Mouse (Mus musculus) midbrain, embryonic 14.5 days (tissue): ENCODE data around the gene Mrpl48. TPM values are rescaled to one million over a fixed set of nuclear protein-coding genes. Genes with fewer than 3 reads are reported as not detected.

Experiments used
- ATAC-seq: fragments of 200-750 bp; cut with Nextera tagmentation; 2 replicates; pipeline ENCODE4 v1.8.0; 2017; ENCODE audit warnings: moderate number of reproducible peaks, moderate library complexity; ENCODE audit not compliant: low FRiP score, low TSS enrichment
- DNase-seq: peaks from one replicate; pipeline ENCODE4 v3.0.0-alpha.2; 2015
- H3K27ac ChIP-seq: fragments of 300-500 bp; sonication (generic); replicated peaks from 2 replicates; pipeline ENCODE4 v1.5.1; 2014; ENCODE audit warnings: mild to moderate bottlenecking, low read depth, low read length, moderate library complexity
- H3K27me3 ChIP-seq: fragments of 300-500 bp; sonication (generic); 2 replicates; pipeline ENCODE4 v1.6.1; 2014; ENCODE audit warnings: low read length, control low read depth, mixed read lengths; ENCODE audit not compliant: control insufficient read depth, insufficient read depth
- H3K36me3 ChIP-seq: fragments of 300-500 bp; sonication (generic); 2 replicates; pipeline ENCODE4 v1.6.1; 2014; ENCODE audit warnings: low read length, control low read depth; ENCODE audit not compliant: control insufficient read depth, insufficient read depth
- H3K4me1 ChIP-seq: fragments of 300-500 bp; sonication (generic); 2 replicates; pipeline ENCODE4 v1.6.1; 2014; ENCODE audit warnings: mild to moderate bottlenecking, antibody characterized with exemption, low read length, control low read depth; ENCODE audit not compliant: control insufficient read depth, insufficient read depth
- H3K4me2 ChIP-seq: fragments of 300-500 bp; sonication (generic); 2 replicates; pipeline ENCODE4 v1.6.1; 2014; ENCODE audit warnings: mild to moderate bottlenecking, low read length, moderate library complexity
- H3K4me3 ChIP-seq: fragments of 300-500 bp; sonication (generic); replicated peaks from 2 replicates; pipeline ENCODE4 v1.5.1; 2014; ENCODE audit warnings: low read depth, low read length
- H3K9ac ChIP-seq: fragments of 300-500 bp; sonication (generic); replicated peaks from 2 replicates; pipeline ENCODE4 v1.6.1; 2014; ENCODE audit warnings: mild to moderate bottlenecking, low read length, moderate library complexity
- H3K9me3 ChIP-seq: fragments of 300-500 bp; sonication (generic); 2 replicates; pipeline ENCODE4 v1.6.1; 2016; ENCODE audit warnings: low read length, control low read depth, mixed read lengths; ENCODE audit not compliant: control insufficient read depth
- WGBS: fragments of 180-500 bp; shearing (Covaris S2); extraction: QIAGEN DNeasy Blood & Tissue Kit; methylation state at CpG from one replicate; pipeline ENCODE4 v1.1.7; 2014; 5-methylcytosine and 5-hydroxymethylcytosine counted together
- polyA plus RNA-seq: library from polyadenylated mRNA; unstranded; fragments of >200 nt; fragmentation: Nextera tagmentation; extraction: Ambion mirVana; gene quantifications from 2 replicates; pipeline ENCODE4 v1.2.1, GENCODE M21; 2014

Gene Mrpl48
- polyA plus RNA-seq, 1 experiment from 2014 or later, result 91.3 TPM

DNA sequence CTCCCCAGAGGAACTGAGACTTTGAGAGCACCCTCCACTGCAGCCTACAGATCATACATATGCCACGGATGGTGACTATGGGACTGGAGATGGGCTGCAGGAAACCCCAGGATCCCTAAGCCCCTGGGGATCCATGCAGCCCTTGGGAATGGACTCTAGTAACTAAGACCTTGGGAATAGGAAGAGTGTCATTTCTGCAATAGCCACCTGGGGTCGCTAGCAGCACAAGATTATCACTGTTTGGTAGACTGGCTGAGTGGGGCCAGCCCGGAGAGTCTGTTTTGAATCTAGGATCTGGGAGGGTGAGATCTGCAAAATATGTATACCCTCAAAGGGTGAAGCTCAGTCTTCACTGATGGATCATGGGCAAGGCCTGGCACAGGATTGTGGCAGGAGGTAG, 37.0 kb upstream of the Mrpl48 start:
- no peaks in the 10 kb centered on the region for H3K4me1 ChIP-seq
- ATAC-seq, result no peak
- H3K36me3 ChIP-seq, result peaks cover 9% of the 10 kb centered on the region; the same call in 1 of the 2 replicates
- no peak overlapping the region for H3K9ac ChIP-seq
- H3K4me2 ChIP-seq, result no peak overlapping the region
- 40% methylated on average over 3 of the region's 3 CpGs for WGBS
- H3K4me3 ChIP-seq, result no peak overlapping the region
- peak; percentile 75 for DNase-seq
- no peaks in the 10 kb centered on the region for H3K9me3 ChIP-seq
- H3K27ac ChIP-seq, result no peak overlapping the region
- no peaks in the 10 kb centered on the region for H3K27me3 ChIP-seq

DNA sequence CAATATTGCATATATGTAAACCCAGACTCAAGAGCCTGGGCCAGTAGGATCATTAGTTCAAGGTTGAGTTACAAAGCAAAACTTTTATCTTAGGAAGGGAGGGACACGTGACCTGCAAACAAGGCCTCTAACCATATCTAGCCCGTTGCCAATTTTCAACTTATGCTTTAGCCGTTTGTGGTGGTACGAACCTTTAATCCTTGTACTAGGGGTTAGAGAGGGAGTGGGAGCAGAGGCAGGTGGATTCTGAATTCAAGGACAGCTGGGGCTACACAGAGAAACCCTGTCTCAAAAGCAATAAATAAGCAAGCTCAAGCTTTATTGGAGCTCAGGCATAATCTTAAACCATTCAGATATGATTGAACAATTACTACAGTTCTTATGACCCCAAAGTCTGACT, 34.3 kb upstream of the Mrpl48 start:
- 91% methylated on average over 4 of the region's 4 CpGs for whole genome bisulfite sequencing
- no peak for DNase-seq

DNA sequence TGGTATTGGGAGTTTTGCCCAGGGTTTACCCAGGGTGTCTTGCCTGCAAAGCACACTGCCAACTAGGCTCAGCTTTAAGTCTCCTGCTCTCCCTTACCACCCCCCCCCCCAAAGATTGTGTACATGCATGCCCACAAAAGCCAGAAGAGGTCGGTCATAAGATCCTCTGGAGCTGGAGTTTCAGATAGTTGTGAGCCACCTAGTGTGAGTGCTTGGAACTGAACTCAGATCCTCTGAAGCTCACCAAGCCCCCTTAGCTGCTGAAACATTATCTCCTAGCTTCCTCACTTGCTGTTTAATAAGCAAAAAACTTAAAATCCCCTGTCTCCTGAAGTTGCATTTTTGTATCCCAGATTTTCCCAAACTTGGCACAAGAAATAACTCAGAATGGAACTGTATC, 29.6 kb upstream of the Mrpl48 start:
- Histone ChIP-seq H3K27ac (no peak overlapping the region), H3K4me3 (no peak overlapping the region), H3K27me3 (no peaks in the 10 kb centered on the region), H3K9ac (no peak overlapping the region), H3K4me1 (no peaks in the 10 kb centered on the region), H3K36me3 (peaks cover 34% of the 10 kb centered on the region), H3K4me2 (no peak overlapping the region), H3K9me3 (no peaks in the 10 kb centered on the region)
- ATAC-seq (no peak), DNase-seq (peak; percentile 70)
- 0% methylated on average over 1 of the region's 1 CpGs for WGBS

More for the DNA sequence above, 34.3 kb upstream of the Mrpl48 start:
- no peak for ATAC-seq
- no peaks in the 10 kb centered on the region for H3K4me1 ChIP-seq
- H3K9me3 ChIP-seq, result no peaks in the 10 kb centered on the region
- no peak overlapping the region for H3K4me2 ChIP-seq
- H3K27me3 ChIP-seq, result no peaks in the 10 kb centered on the region
- no peak overlapping the region for H3K27ac ChIP-seq
- H3K9ac ChIP-seq, result no peak overlapping the region
- H3K36me3 ChIP-seq, result peaks cover 13% of the 10 kb centered on the region
- no peak overlapping the region for H3K4me3 ChIP-seq

DNA sequence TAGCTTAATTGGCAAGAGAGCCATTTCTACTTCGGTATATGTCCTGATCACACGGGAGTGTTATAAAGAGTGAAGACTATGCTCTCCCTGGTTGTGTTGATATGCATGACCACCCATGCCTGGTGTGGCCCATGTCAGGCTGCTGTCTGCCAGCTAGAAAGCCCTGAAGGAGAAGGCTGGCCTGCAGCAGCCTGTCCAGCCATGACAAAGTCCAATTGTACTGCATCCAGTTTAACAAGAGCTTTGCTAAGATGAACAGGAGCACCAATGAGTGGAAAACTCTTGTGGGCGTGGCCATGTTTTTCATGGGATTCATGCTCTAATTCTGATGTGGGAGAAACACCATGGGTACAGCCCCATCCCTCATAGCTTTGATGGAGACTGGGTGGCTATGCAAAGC, 16.4 kb upstream of the Mrpl48 start:
- Histone ChIP-seq H3K9me3 (no peaks in the 10 kb centered on the region), H3K4me3 (no peak overlapping the region), H3K36me3 (peaks cover 7% of the 10 kb centered on the region), H3K27ac (no peak overlapping the region), H3K4me1 (peaks cover 3% of the 10 kb centered on the region; the same call in 1 of the 2 replicates), H3K4me2 (no peak overlapping the region), H3K9ac (no peak overlapping the region), H3K27me3 (no peaks in the 10 kb centered on the region)
- DNase-seq, result no peak
- WGBS, result 55% methylated on average over 3 of the region's 3 CpGs
- no peak for ATAC-seq

DNA sequence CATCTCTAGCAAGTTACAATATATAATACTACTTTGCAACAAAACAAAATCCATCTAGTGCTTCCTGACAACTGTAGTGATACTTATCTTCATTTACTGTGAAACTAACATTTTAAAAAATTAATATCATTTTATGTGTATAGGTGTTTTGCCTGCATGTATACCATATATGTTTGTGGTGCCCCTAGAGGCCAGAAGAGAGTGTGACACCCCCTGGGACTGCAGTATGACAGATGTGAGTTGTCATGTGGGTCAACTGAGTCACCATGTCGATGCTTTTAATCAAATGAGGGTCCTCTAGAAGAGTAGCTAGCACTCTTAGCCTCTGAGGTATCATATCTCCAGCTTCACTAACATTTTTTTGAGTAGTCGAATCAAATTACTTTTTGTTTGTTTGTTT, 14.2 kb upstream of the Mrpl48 start:
- H3K4me2 ChIP-seq, result no peak overlapping the region
- no peaks in the 10 kb centered on the region for H3K36me3 ChIP-seq
- 92% methylated on average over 2 of the region's 2 CpGs for WGBS
- no peak overlapping the region for H3K9ac ChIP-seq
- no peak overlapping the region for H3K27ac ChIP-seq
- H3K4me1 ChIP-seq, result peaks cover 3% of the 10 kb centered on the region; the same call in 1 of the 2 replicates
- no peak overlapping the region for H3K4me3 ChIP-seq
- ATAC-seq, result no peak
- no peak for DNase-seq
- H3K9me3 ChIP-seq, result no peaks in the 10 kb centered on the region
- H3K27me3 ChIP-seq, result no peaks in the 10 kb centered on the region

DNA sequence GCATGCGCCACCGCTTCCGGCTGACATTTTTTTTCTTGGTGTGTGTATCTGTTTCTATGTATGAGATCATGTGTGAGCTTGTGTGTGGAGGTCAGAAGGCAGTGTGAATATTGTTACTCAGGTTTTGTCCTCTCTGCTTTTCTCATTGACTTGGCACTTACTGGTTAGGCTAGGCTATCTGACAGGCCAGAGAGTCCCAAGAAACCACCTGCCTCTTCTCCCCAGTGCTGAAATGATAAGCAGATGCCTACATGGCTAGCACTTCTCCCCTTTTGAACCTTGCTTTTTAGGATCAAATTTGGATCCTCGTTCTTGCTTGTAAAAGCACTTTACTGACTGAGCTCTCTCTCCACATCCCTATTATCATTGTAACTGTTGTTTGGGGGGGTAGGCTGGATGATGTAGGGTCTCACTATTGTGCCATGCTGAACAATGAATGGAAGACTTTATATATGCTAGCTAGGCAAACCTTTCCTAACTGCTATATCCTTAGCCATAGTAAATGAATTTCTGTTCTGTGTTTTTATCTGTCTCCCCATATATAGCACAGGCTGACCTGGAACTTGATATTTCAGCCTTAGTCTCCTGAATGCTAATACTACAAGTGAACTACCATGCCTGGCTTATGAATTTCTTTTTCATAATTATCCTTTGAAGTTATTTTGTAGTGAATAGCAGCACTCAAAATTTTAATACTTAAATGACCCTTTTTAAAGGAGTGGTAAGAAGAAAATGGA, 8.2 kb upstream of the Mrpl48 start:
- Histone ChIP-seq H3K36me3 (no peaks in the 10 kb centered on the region), H3K9ac (no peak overlapping the region), H3K9me3 (no peaks in the 10 kb centered on the region), H3K4me2 (no peak overlapping the region), H3K4me3 (no peak overlapping the region), H3K4me1 (0 out of 2 replicates have a peak, but pooled peaks cover 3% of the 10 kb centered on the region), H3K27ac (no peak overlapping the region; the same call in 1 of the 2 replicates), H3K27me3 (no peaks in the 10 kb centered on the region)
- WGBS, result 95% methylated on average over 4 of the region's 4 CpGs
- ATAC-seq, result no peak
- no peak for DNase-seq

DNA sequence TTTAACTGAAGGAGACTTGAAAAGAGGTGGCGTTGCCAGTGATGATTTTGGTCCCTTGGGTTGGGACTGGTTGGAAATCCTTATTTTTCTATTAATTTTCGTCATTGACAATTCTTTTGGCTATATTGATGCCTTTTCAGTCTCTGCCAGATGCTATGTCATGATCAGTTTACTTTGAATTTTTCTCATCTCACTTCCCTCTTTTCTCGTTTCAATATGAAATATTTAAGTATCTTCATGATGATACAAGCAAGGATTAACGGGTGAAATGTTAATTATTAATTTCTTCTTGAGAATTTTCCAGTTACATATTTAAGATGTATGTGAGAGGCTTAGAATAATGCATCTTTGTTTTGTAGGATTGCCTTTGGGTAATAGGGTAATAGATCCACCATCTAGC, 809 bp upstream of the Mrpl48 start:
- ATAC-seq (no peak), DNase-seq (no peak)
- peak overlapping the region; percentile 95 for H3K4me3 ChIP-seq
- WGBS, result 21% methylated on average over 4 of the region's 4 CpGs
- peak overlapping the region; percentile 67 for H3K4me2 ChIP-seq
- H3K27me3 ChIP-seq, result no peaks in the 10 kb centered on the region
- no peaks in the 10 kb centered on the region for H3K36me3 ChIP-seq
- H3K27ac ChIP-seq, result peak overlapping the region; percentile 99
- H3K4me1 ChIP-seq, result peaks cover 21% of the 10 kb centered on the region
- H3K9me3 ChIP-seq, result no peaks in the 10 kb centered on the region
- peak overlapping the region; percentile 99 for H3K9ac ChIP-seq

DNA sequence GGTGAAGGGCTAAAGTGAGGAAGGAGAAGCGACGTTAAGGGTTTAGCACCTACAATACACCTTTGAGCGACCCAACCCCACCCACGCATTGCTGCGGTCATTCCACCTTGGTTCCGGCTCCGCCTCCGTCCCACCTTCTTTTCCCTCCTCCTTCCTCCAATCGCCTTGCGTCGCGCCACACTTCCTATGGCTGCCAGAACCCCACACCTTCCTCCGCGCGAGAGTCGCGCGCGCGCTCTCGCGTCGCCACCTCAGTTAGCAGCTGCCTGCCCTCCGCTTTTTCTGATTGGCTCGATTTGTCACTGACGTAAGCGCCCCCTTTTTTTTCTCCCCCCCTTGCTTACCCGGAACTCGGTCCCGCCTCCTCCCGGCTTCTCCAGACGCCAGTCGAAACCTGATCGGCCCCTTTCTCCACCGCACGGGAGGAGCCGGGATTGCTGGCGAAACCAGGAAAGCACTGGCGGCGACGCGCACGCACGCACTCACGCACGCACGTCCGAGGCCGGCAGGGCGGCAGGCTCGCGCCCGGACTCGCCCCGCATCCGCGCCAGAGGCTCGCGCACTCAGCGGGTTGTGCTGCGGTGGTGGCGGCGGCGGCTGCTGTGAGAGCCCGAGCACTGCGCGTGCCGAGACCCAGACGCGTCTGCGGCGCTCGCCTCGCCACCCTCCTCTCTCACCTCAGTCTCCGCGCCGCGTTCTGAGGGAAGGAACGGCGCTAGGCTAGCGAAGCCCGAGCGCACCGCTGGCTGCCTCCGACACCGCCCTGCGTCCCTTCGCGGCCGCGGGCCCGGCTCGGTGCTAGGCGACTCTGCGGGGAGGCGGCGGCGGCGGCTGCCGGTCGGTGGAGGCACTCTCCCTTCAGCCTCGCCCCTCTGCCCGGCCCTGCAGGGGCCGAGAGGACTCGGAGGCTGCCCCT, 629 bp downstream of the Mrpl48 start, which contains the start of gene Rab6a:
Gene Rab6a (plus strand): TSS at position 197 of the 916 bp plus-strand sequence.
- ATAC-seq, result peak; percentile 96

More for the DNA sequence above, 629 bp downstream of the Mrpl48 start, which contains the start of gene Rab6a:
- no peaks in the 10 kb centered on the region for H3K36me3 ChIP-seq
- no peaks in the 10 kb centered on the region for H3K27me3 ChIP-seq
- WGBS, result under 1% methylated on average over 105 of the region's 105 CpGs
- DNase-seq, result peak; percentile 99
- peak within 1 kb of the TSS; percentile 99 for H3K27ac ChIP-seq
- H3K9ac ChIP-seq, result peak within 1 kb of the TSS; percentile 99
- peak within 1 kb of the TSS; percentile 95 for H3K4me3 ChIP-seq
- peak within 1 kb of the TSS; percentile 67 for H3K4me2 ChIP-seq
- no peaks in the 10 kb centered on the region for H3K9me3 ChIP-seq
- peaks cover 21% of the 10 kb centered on the region for H3K4me1 ChIP-seq
